Mouse (Mus musculus): ENCODE results near the gene Mybl2.

DNA sequence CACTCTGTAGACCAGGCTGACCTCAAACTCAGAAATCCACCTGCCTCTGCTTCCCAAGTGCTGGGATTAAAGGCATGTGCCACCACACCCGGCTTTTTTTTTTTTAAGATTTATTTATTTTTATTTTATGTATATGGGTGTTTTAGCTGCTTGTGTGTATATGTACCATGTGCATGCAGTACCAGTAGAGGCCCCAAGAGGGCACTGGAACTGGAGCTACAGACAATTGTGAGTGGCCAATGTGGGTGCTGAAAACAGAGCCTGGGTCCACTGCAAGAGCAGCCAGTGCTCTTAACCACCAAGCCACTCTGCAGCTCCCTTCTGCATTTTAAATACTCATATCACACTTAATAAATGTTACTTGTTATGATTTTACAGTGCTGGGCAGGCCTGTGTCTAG, 56.2 kb downstream of the Mybl2 start:
- TF ChIP-seq GATA1 (IDR thresholded peaks at IDR 0.05; ENCODE audit: low read length) (no peak), TAL1 (IDR thresholded peaks at IDR 0.05; ENCODE audit: low read length) (no peak)

Measured in erythroblast, embryonic 14.5 days (primary cell).